In the genomic region with DNA sequence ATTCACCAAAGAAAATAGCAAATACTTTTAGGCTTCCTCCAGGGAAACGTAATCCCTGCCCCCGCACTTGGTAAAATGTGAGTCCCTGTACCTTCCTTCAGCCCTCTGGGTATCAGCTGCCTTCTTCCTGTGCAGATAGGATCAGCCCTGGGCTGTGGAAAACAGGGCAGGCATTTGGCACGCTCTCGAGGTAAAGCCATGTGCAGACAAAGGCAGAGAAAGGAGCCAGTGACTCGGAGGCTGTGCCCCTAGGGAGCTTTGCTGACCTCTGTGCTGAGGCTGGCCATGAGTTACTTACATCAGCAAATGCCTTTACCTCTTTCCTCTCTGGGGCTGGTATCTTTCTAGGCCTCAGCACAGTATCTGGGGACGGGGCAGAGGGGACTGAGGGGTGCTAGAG, we compare ENCODE assay signal across 9 mouse cellular contexts. TPM values are rescaled to one million over a fixed set of nuclear protein-coding genes. Genes with fewer than 3 reads are reported as not detected.
DNase-seq lines count a peak whose midpoint lies in the region; ATAC-seq and TF ChIP-seq lines count a peak whose summit lies in the region.
"Had no signal": no experiment of that assay in that cellular context is flagged by ENCODE, and none has a peak within 500 bp of the region (broad histone marks: within the 10 kb centered on the region; RNA-seq: fewer than 3 reads in every experiment).

No protein-coding gene starts in this region.

- no peak overlapping the region for H3K4me2 ChIP-seq in limb, embryonic 14.5 days (replicated peaks; ENCODE audit: low read depth, low read length, severe bottlenecking)

- DNase-seq in adrenal gland, postnatal 25 days, result peak; percentile 12
- DNase-seq in adrenal gland, adult 18-20 months (ENCODE audit: low spot score in 2 of 2), result no peak
- peak; percentile 76 for DNase-seq in adipocyte (ENCODE audit: low spot score)
- peak; percentile 25 to 38 for DNase-seq in heart, postnatal 14 days
- DNase-seq in limb, embryonic 14.5 days (ENCODE audit: low spot score), result no peak
- DNase-seq in left cerebral cortex, adult 8-10 months (ENCODE audit: low spot score in 2 of 2), result no peak
- no peak for DNase-seq in spleen, adult 18-20 months
- no peak for DNase-seq in right cerebral cortex, postnatal 10 days (ENCODE audit: low spot score in 2 of 2)
- DNase-seq: layer of hippocampus, adult 9-11 months had no signal

- no peak overlapping the region for H3K4me3 ChIP-seq in limb, embryonic 14.5 days (replicated peaks; ENCODE audit: low read length)

- H3K27ac ChIP-seq in limb, embryonic 14.5 days (replicated peaks; ENCODE audit: low read depth, low read length), result no peak overlapping the region

- no peaks in the 10 kb centered on the region for H3K36me3 ChIP-seq in limb, embryonic 14.5 days (ENCODE audit: control insufficient read depth, insufficient read depth, low read length)

- no peaks in the 10 kb centered on the region for H3K27me3 ChIP-seq in limb, embryonic 14.5 days (ENCODE audit: control insufficient read depth, insufficient read depth, low read length)

- no peak for ATAC-seq in limb, embryonic 14.5 days (ENCODE audit: low FRiP score, low read depth)

- no peak for TF ChIP-seq POLR2A in limb, embryonic 14.5 days (IDR thresholded peaks at IDR 0.05; ENCODE audit: borderline replicate concordance, extremely low read depth, insufficient read depth, insufficient read length)

- 47% methylated on average over 6 of the region's 6 CpGs for WGBS in limb, embryonic 14.5 days

- intact Hi-C loops in heart, postnatal 14 days (cut with DNase I), result no loop called here

- no peaks in the 10 kb centered on the region for H3K9me3 ChIP-seq in limb, embryonic 14.5 days (ENCODE audit: control insufficient read depth, low read length)

- H3K4me1 ChIP-seq in limb, embryonic 14.5 days (ENCODE audit: control insufficient read depth, insufficient read depth, low read length), result peaks cover 5% of the 10 kb centered on the region; the same call in 1 of the 2 replicates

- H3K9ac ChIP-seq in limb, embryonic 14.5 days (ENCODE audit: low read depth, low read length, severe bottlenecking), result peak overlapping the region; percentile 9; the same call in 1 of the 2 replicates

RNA-seq across cellular contexts. Expression of gene Slco2a1, which starts 4.4 kb away (rescaled TPM):
- 2.6 and 3.2 TPM in 2 replicates for total RNA-seq in adrenal gland, postnatal 25 days (2021)
- 1 to 10 TPM; 2.8 to 4.8 TPM for total RNA-seq in adrenal gland, adult 18-20 months (2021)
- total RNA-seq in heart, postnatal 14 days (2021), result 1 to 10 TPM; 7.0 to 8.6 TPM
- 5.1 and 7.0 TPM in 2 replicates for polyA plus RNA-seq in limb, embryonic 14.5 days (2012; rRNA removed)
- 5.9 and 7.2 TPM in 2 replicates for polyA plus RNA-seq in limb, embryonic 14.5 days (2014; fragmentation: Nextera tagmentation; extraction: Ambion mirVana)
- total RNA-seq in left cerebral cortex, adult 8-10 months (2022), result under 1 TPM; 0.72 to 0.98 (median 0.85) TPM

Comparison
In these comparisons a context has a peak if more than half of its experiments do, and no peak if none do; other contexts are left out.
1. DNase-seq: peak in adrenal gland, postnatal 25 days (single experiment), adipocyte (single experiment) and heart, postnatal 14 days (2 of 2); none in adrenal gland, adult 18-20 months (0 of 2), limb, embryonic 14.5 days (single experiment), left cerebral cortex, adult 8-10 months (0 of 2), spleen, adult 18-20 months (0 of 2) and right cerebral cortex, postnatal 10 days (0 of 2).